Mouse (Mus musculus): ENCODE data around the gene Loxl1.

Gene Loxl1

GRCm38 (mm10) chr9:58311191-58311910 lies 1.6 kb downstream of the Loxl1 start:
- no peak for DNase-seq (ENCODE audit: low spot score in 2 of 2)

DNA sequence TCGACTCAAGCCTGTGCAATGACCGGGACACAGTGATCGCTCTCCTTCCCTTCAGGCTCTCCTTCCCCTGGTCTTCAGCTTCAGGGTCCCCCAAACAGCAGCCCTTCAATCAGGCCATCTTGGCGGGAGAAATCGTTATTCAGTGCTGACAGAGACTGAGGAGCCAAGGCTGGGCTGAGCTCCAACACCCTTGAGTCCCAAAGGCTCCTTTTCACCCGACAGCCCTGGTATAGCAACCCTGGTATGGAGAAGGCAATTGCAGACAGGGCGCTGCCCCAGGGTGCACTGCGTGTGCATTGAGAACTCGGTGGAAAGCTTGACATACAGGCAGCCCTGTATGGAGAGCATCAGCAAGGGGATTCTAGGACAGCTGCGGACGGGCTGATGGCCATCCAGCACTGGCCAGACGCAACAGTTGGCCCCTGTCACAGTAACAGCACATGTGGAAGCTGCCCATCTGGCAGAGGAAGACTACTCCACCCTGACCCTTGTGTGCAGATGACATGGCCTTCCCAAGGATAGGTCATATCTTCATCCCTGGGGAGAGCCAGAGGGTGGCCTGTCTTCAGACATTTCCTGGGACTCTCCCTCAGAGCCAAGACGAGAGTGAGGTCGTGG lies 2.8 kb downstream of the Loxl1 start:
- DNase-seq (ENCODE audit: low spot score in 2 of 2), result no peak

DNA sequence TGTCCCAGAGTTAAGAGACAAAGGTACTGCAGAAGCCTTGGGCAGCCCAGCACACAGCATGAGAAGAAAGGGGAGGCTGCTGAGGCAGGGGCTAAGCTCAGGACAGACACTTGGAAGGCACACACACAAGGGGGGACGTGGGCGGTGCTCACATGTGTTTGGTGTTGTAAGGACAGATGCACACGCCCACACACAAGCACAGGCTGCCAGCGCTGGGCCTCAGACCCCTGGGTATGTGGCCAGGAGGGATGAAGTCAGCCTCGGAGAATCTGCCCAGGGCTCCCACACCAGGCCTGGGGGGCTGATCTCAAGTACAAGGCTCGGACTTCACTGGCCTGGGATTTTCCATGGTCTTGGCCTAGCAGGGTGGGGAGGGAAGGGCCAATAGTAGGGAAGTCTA lies 4.6 kb downstream of the Loxl1 start:
- no peak for DNase-seq (ENCODE audit: low spot score in 2 of 2)

- DNase-seq (ENCODE audit: low spot score in 2 of 2), result no peak
These were observed 7.3 kb downstream of the Loxl1 start for GRCm38 (mm10) chr9:58305686-58306085.

GRCm38 (mm10) chr9:58303599-58304271 lies 9.3 kb downstream of the Loxl1 start:
- DNase-seq (ENCODE audit: low spot score in 2 of 2), result no peak

GRCm38 (mm10) chr9:58303115-58303514 lies 9.9 kb downstream of the Loxl1 start:
- no peak for DNase-seq (ENCODE audit: low spot score in 2 of 2)

DNA sequence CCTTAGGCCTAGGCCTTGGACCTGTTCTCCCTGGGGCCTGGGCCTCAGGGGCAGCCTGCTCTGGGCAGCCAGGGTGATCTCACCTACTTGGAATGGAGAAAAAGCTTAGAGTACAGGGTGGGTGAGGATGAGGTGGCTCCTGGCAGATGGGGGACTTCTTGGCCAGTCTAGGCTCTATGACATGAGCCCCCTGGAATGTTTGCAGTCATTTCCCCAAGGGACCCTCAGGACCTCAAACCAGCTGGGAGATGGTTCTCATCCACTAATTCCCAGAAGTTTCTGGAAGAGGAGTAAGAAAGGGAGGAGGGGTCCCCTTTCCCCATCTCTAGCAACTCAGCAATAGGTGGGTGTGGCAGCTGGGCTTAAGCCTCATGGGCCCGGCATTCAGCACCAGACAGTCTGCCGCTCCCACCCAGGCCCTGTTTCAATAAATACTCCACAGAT lies 13.6 kb downstream of the Loxl1 start:
- no peak for DNase-seq (ENCODE audit: low spot score in 2 of 2)

GRCm38 (mm10) chr9:58297961-58298477 lies 15.0 kb downstream of the Loxl1 start:
- no peak for DNase-seq (ENCODE audit: low spot score in 2 of 2)

DNA sequence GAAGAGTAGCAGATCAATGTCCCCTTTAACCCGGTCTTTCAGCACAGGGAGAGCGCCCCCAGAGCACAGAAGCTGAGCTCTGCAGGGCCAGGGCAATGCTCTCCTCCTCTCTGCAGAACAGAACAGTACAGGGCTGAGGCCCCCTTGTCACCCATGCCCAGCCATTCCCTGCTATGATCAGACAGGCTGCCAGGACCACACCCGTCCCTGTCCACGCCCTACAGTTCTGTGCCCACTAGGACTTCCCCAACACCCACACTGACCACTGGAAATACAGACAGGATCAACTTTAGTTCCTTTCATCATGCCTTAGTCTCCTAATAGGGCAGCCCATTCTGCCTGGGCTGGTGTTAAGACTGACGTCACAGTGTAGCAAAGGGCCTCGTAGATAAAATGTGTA lies 15.9 kb downstream of the Loxl1 start:
- DNase-seq (ENCODE audit: low spot score in 2 of 2), result no peak

DNA sequence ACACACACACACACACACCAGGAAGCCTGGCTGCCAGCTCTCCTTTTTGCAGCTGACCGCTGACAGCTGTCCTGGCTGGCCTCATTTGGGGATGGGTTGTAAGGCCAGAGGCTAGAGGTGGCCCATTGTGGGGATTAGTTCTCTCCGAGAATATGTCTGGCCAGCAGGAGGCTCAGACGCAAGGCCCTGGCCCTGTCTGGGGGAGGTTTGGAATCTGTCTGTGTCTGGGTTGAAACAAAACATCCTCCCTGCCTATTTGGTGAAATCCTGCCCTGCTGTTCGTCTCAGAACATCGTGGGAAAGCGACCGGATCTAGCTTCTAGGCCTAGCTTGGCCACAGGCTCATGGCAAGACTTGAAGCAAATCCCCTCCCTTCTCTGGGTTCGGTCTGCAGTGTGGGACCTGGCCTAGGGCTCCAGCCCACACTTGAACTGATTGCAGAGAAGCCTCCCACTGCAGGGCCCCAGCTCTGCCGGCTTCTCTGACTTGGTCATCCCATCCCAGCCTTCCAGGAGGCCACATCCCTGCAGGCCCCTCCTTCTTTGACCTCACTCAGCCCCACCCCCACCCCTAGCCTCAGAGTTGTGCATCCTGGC lies 17.1 kb downstream of the Loxl1 start:
- no peak for DNase-seq (ENCODE audit: low spot score in 2 of 2)

DNA sequence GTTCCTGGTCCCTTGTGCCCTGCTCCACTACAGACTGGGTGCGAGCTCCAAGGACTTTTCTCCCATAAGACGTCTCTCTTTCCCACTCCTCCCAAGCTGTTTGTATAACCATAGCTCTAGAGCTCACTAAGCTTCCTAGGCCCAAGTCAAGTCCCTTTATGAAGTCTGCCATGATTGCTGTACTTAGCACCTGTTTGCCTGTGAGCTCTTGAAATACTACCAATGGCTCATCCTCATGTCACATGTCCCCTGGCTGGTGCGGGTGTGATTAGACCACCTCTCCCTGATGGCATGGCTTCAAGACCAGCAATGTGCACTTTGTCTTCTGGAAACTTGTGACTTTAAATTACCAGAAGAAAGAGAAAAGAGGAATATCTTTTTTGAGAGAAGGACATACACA lies 17.6 kb downstream of the Loxl1 start:
- DNase-seq (ENCODE audit: low spot score in 2 of 2), result no peak

- no peak for DNase-seq (ENCODE audit: low spot score in 2 of 2)
These were observed 18.5 kb downstream of the Loxl1 start for GRCm38 (mm10) chr9:58294527-58294926.

DNA sequence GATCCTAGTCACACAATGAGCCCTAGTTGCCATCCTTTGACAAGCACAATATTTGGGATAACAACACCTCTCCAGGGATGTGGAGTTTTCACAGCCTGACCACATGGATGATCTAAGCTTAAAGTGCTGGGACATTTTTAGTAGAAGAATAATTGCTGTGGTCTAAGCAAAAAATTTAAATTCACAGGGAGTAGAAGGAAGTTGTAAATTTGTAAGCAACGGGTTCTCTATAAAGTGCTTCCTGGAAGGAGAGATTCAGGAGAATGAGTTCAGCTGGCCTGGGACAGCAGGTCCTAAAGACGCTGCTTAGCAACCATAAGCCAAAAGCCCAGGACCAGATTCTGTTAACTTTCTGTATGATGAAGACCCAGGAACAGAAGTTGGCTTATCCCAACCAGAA lies 23.1 kb downstream of the Loxl1 start:
- DNase-seq (ENCODE audit: low spot score in 2 of 2), result no peak

- DNase-seq (ENCODE audit: low spot score in 2 of 2), result no peak
These were observed 23.9 kb downstream of the Loxl1 start for GRCm38 (mm10) chr9:58289090-58289489.

DNA sequence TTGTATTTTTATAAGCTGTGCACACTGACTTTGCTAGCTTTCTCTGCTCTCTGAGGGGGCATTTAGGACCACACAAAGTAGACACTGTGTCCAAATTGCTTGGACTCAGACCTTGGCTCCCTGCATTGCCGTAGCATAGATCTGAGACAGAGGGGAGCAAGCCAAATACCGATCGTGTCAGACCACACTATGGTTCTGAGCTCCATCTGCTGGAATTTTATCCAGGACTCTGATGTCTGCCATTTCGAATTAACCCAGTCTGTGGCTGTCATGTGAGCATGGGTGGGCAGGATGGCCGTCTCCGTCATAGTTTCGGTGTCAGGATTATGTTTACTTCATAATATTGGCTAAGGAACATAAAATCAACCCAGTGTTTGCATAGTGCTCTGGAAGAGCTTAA lies 29.6 kb downstream of the Loxl1 start:
- no peak for DNase-seq (ENCODE audit: low spot score in 2 of 2)

DNA sequence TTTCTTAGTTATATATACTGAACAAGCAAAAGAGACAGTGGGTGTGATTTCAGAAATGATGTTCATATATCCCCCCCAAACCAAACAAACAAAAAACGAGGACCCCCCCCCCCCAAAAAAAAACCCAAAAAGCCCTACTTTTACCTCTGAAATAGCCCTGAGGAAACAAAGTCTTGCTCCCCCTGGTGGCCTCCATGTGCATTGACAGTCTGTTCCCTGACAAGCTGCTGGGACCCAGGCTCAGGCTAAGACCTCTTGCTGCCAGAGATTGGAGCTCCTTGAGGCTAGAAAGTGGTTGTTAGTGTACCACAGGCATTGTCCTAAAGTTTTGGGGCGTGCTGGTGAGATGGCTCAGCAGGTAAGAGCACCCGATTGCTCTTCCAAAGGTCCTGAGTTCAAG lies 31.4 kb downstream of the Loxl1 start:
- DNase-seq (ENCODE audit: low spot score in 2 of 2), result peak in 1 of 2 experiments; percentile 51

GRCm38 (mm10) chr9:58280259-58281109 lies 32.5 kb downstream of the Loxl1 start:
- DNase-seq (ENCODE audit: low spot score in 2 of 2), result peak in 1 of 2 experiments; percentile 57

- no peak for DNase-seq (ENCODE audit: low spot score in 2 of 2)
These were observed 33.2 kb downstream of the Loxl1 start for GRCm38 (mm10) chr9:58279780-58280179.

- no peak for DNase-seq (ENCODE audit: low spot score in 2 of 2)
These were observed 33.9 kb downstream of the Loxl1 start for GRCm38 (mm10) chr9:58278821-58279723.

- no peak for DNase-seq (ENCODE audit: low spot score in 2 of 2)
These were observed 34.7 kb downstream of the Loxl1 start for GRCm38 (mm10) chr9:58278313-58278712.
